Mouse (Mus musculus): Measurements from ENCODE around the gene Pick1. TPM values are rescaled to one million over a fixed set of nuclear protein-coding genes. Genes with fewer than 3 reads are reported as not detected.

Pick1 gene
- polyA plus RNA-seq, 1 experiment from 2014 or later, result 31.8 TPM

- Histone ChIP-seq H3K4me2 (ENCODE audit: low read length) (peak overlapping the region; percentile 64), H3K27ac (no peak overlapping the region), H3K9ac (ENCODE audit: low read depth, low read length) (peak overlapping the region; percentile 59; the same call in 1 of the 2 replicates), H3K9me3 (replicated peaks; ENCODE audit: low read length) (no peaks in the 10 kb centered on the region), H3K4me3 (replicated peaks; ENCODE audit: low read depth, low read length) (peak overlapping the region; percentile 33), H3K27me3 (ENCODE audit: insufficient read depth, low read length) (0 out of 2 replicates have a peak, but pooled peaks cover 9% of the 10 kb centered on the region), H3K36me3 (ENCODE audit: insufficient read depth, low read length) (peaks cover 16% of the 10 kb centered on the region; the same call in 1 of the 2 replicates), H3K4me1 (replicated peaks; ENCODE audit: insufficient read depth, low read length) (peaks cover 11% of the 10 kb centered on the region)
- 2% methylated on average over 61 of the region's 61 CpGs for WGBS
- no peak for DNase-seq (ENCODE audit: low spot score)
- 0 out of 2 replicates have a peak, but pooled peaks have one; percentile 45 for ATAC-seq (replicated peaks; ENCODE audit: low FRiP score, low read depth)
- peak; percentile 49 for TF ChIP-seq CTCF (IDR thresholded peaks at IDR 0.05; ENCODE audit: low read depth)
Measured at GRCm38 (mm10) chr15:79251781-79252491, 23.0 kb downstream of the Pick1 start.

DNA sequence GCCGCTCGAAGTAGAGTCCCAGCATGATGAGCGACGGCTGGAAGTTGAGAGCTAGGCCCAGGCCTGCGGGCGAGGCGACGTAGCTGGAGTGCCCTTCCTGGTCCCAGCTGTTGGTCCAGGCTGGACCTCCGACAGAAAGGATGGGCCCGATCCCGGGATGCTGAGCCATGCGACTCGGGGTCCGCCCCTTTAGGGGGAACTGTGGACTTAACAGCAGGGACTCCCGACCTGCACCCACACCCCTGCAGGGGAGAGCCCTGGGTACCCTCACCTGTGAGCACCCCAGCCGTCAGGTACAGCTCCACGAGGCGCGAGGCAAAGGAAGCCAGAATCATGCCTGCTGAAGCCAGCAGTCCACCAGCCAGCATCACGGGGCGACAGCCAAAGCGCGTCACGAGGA is 23.6 kb downstream of the Pick1 start:
- Histone ChIP-seq H3K9me3 (replicated peaks; ENCODE audit: low read length) (no peaks in the 10 kb centered on the region), H3K4me1 (replicated peaks; ENCODE audit: insufficient read depth, low read length) (peaks cover 11% of the 10 kb centered on the region), H3K27ac (no peak overlapping the region), H3K4me2 (ENCODE audit: low read length) (peak overlapping the region; percentile 64), H3K27me3 (ENCODE audit: insufficient read depth, low read length) (0 out of 2 replicates have a peak, but pooled peaks cover 9% of the 10 kb centered on the region), H3K36me3 (ENCODE audit: insufficient read depth, low read length) (peaks cover 13% of the 10 kb centered on the region; the same call in 1 of the 2 replicates), H3K4me3 (replicated peaks; ENCODE audit: low read depth, low read length) (peak overlapping the region; percentile 33), H3K9ac (ENCODE audit: low read depth, low read length) (peak overlapping the region; percentile 59; the same call in 1 of the 2 replicates)
- ATAC-seq (replicated peaks; ENCODE audit: low FRiP score, low read depth) (peak; percentile 30; the same call in 1 of the 2 replicates), DNase-seq (ENCODE audit: low spot score) (no peak)
- TF ChIP-seq CTCF (IDR thresholded peaks at IDR 0.05; ENCODE audit: low read depth), result no peak
- 35% methylated on average over 24 of the region's 24 CpGs for WGBS

DNA sequence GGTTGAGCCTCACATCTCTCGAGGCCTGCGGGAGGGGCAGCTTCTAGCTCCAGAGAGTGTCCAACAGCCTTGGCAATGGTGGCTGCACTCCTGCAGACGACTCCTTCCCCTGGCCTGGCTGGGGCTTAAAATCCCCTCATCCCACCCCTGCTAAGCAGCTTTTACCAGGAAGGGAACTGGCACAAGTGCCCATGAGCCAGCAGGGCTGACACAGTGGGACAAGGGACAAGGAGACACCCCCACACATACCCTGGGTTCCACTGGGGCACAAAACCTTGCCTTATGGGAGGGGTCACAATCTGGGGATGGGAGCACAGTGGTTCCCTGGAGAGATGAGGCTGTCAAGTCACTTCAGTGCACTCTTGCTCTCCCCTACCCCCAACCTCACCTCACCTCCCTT is 25.7 kb downstream of the Pick1 start, which contains the start of gene Slc16a8:
TSS of gene Slc16a8 (minus strand) at position 101 of the 400 bp plus-strand sequence.
- H3K4me3 ChIP-seq (replicated peaks; ENCODE audit: low read depth, low read length), result no peak within 1 kb of the TSS
- 59% methylated on average over 3 of the region's 3 CpGs for WGBS
- ATAC-seq (replicated peaks; ENCODE audit: low FRiP score, low read depth), result no peak
- H3K27me3 ChIP-seq (ENCODE audit: insufficient read depth, low read length), result 0 out of 2 replicates have a peak, but pooled peaks cover 9% of the 10 kb centered on the region
- H3K9me3 ChIP-seq (replicated peaks; ENCODE audit: low read length), result no peaks in the 10 kb centered on the region
- TF ChIP-seq CTCF (IDR thresholded peaks at IDR 0.05; ENCODE audit: low read depth), result no peak
- no peak for DNase-seq (ENCODE audit: low spot score)
- H3K4me1 ChIP-seq (replicated peaks; ENCODE audit: insufficient read depth, low read length), result peaks cover 11% of the 10 kb centered on the region
- H3K4me2 ChIP-seq (ENCODE audit: low read length), result no peak within 1 kb of the TSS
- no peak within 1 kb of the TSS for H3K9ac ChIP-seq (ENCODE audit: low read depth, low read length)
- no peak within 1 kb of the TSS for H3K27ac ChIP-seq
- H3K36me3 ChIP-seq (ENCODE audit: insufficient read depth, low read length), result no peaks in the 10 kb centered on the region

DNA sequence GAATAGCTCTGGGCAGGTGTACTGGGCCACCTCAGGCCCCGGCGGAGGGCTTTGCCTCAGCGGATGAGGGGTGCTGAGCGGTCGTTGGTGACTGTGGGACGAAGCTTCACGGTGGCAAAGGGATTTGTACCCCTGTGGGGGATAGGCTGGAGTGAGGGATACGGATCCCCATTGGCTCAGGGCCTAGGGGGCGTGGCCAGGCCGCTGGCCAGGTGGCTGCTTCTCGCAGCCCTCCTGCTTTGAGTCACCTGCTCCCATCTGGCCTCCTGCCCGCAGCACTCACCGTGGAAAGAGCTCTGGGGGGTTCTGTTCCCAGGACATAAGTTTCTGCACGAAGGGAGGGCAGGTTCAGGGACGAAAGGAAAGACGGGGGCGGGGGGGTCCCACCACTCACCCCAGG is 29.5 kb downstream of the Pick1 start:
- 33% methylated on average over 17 of the region's 17 CpGs for WGBS
- DNase-seq (ENCODE audit: low spot score) (no peak), ATAC-seq (replicated peaks; ENCODE audit: low FRiP score, low read depth) (0 out of 2 replicates have a peak, but pooled peaks have one; percentile 12)
- no peak overlapping the region for H3K4me2 ChIP-seq (ENCODE audit: low read length)
- H3K27me3 ChIP-seq (ENCODE audit: insufficient read depth, low read length), result no peaks in the 10 kb centered on the region
- H3K36me3 ChIP-seq (ENCODE audit: insufficient read depth, low read length), result no peaks in the 10 kb centered on the region
- peak overlapping the region; percentile 62; the same call in 1 of the 2 replicates for H3K27ac ChIP-seq
- no peak overlapping the region for H3K4me3 ChIP-seq (replicated peaks; ENCODE audit: low read depth, low read length)
- no peak for TF ChIP-seq CTCF (IDR thresholded peaks at IDR 0.05; ENCODE audit: low read depth)
- H3K9ac ChIP-seq (ENCODE audit: low read depth, low read length), result no peak overlapping the region
- no peaks in the 10 kb centered on the region for H3K9me3 ChIP-seq (replicated peaks; ENCODE audit: low read length)
- H3K4me1 ChIP-seq (replicated peaks; ENCODE audit: insufficient read depth, low read length), result no peaks in the 10 kb centered on the region; the same call in 1 of the 2 replicates

DNA sequence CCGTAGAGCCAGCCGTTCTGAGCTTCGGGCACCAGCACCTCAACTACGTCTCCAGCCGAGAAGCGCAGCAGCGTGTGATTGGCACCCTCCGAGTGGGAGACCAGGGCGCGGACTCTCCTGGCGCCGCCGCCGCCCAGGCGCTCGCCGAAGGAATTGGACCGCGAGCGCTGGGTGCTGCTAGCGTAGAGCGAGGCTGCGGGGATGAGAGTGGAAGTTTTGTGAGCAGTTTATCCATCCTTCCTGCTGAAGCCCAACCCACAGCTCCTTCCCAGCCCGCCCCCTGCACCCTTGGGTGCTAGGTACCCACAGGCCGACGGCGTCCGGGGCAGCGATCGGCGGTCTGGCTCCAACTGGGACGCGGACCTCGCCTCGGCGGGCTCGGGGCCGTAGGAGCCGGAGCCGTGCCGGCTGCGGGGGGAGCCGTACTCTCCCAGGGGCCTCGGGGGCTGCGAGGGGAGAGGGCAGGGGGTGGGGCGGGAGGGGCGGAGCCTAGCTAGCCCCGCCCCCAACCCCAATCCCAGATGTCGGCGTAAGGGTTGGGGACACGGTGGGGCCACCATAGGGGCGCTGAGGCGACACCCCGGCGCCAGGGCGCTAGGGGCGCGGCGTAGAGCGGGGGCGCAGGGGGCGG is 32.2 kb downstream of the Pick1 start:
- Histone ChIP-seq H3K9me3 (replicated peaks; ENCODE audit: low read length) (no peaks in the 10 kb centered on the region), H3K27ac (no peak overlapping the region), H3K36me3 (ENCODE audit: insufficient read depth, low read length) (no peaks in the 10 kb centered on the region), H3K4me3 (replicated peaks; ENCODE audit: low read depth, low read length) (peak overlapping the region; percentile 45), H3K27me3 (ENCODE audit: insufficient read depth, low read length) (no peaks in the 10 kb centered on the region), H3K9ac (ENCODE audit: low read depth, low read length) (peak overlapping the region; percentile 64), H3K4me2 (ENCODE audit: low read length) (peak overlapping the region; percentile 98), H3K4me1 (replicated peaks; ENCODE audit: insufficient read depth, low read length) (no peaks in the 10 kb centered on the region; the same call in 1 of the 2 replicates)
- DNase-seq (ENCODE audit: low spot score) (peak; percentile 52), ATAC-seq (replicated peaks; ENCODE audit: low FRiP score, low read depth) (peak; percentile 15; the same call in 1 of the 2 replicates)
- TF ChIP-seq CTCF (IDR thresholded peaks at IDR 0.05; ENCODE audit: low read depth), result no peak
- WGBS, result 1% methylated on average over 58 of the region's 62 CpGs

GRCm38 (mm10) chr15:79261757-79262156 is 32.8 kb downstream of the Pick1 start:
- peak; percentile 18; the same call in 1 of the 2 replicates for TF ChIP-seq CTCF (IDR thresholded peaks at IDR 0.05; ENCODE audit: low read depth)
- no peak overlapping the region for H3K27ac ChIP-seq
- 0% methylated on average over 18 of the region's 28 CpGs for WGBS
- H3K4me3 ChIP-seq (replicated peaks; ENCODE audit: low read depth, low read length), result peak overlapping the region; percentile 45
- no peaks in the 10 kb centered on the region for H3K27me3 ChIP-seq (ENCODE audit: insufficient read depth, low read length)
- ATAC-seq (replicated peaks; ENCODE audit: low FRiP score, low read depth) (no peak), DNase-seq (ENCODE audit: low spot score) (no peak)
- H3K4me1 ChIP-seq (replicated peaks; ENCODE audit: insufficient read depth, low read length), result no peaks in the 10 kb centered on the region; the same call in 1 of the 2 replicates
- H3K36me3 ChIP-seq (ENCODE audit: insufficient read depth, low read length), result no peaks in the 10 kb centered on the region
- peak overlapping the region; percentile 98 for H3K4me2 ChIP-seq (ENCODE audit: low read length)
- H3K9me3 ChIP-seq (replicated peaks; ENCODE audit: low read length), result no peaks in the 10 kb centered on the region
- peak overlapping the region; percentile 64 for H3K9ac ChIP-seq (ENCODE audit: low read depth, low read length)

All from kidney, postnatal 0 days (tissue).